Mouse (Mus musculus) midbrain, embryonic 16.5 days (tissue): ENCODE measurements around the gene Gm10563. TPM values are rescaled to one million over a fixed set of nuclear protein-coding genes. Genes with fewer than 3 reads are reported as not detected.

Experiments
- ATAC-seq: fragments of 200-750 bp; cut with Nextera tagmentation; 2 replicates; pipeline ENCODE4 v1.8.0; 2017; ENCODE audit warnings: moderate TSS enrichment
- H3K27ac ChIP-seq: fragments of 300-500 bp; sonication (generic); 2 replicates; pipeline ENCODE4 v1.5.1; 2014; ENCODE audit warnings: mild to moderate bottlenecking, low read length, mixed read lengths
- H3K27me3 ChIP-seq: fragments of 300-500 bp; sonication (generic); 2 replicates; pipeline ENCODE4 v1.6.1; 2014; ENCODE audit warnings: low read depth, low read length, mixed read lengths; ENCODE audit not compliant: control insufficient read depth, insufficient read depth
- H3K36me3 ChIP-seq: fragments of 300-500 bp; sonication (generic); 2 replicates; pipeline ENCODE4 v1.6.1; 2014; ENCODE audit warnings: mild to moderate bottlenecking, low read length, moderate library complexity, mixed read lengths; ENCODE audit not compliant: control insufficient read depth, insufficient read depth
- H3K4me1 ChIP-seq: fragments of 300-500 bp; sonication (generic); 2 replicates; pipeline ENCODE4 v1.6.1; 2014; ENCODE audit warnings: mild to moderate bottlenecking, low read length, mixed read lengths; ENCODE audit not compliant: control insufficient read depth, insufficient read depth
- H3K4me2 ChIP-seq: fragments of 300-500 bp; sonication (generic); 2 replicates; pipeline ENCODE4 v1.6.1; 2014; ENCODE audit warnings: mild to moderate bottlenecking, low read length, mixed read lengths
- H3K4me3 ChIP-seq: fragments of 300-500 bp; sonication (generic); 2 replicates; pipeline ENCODE4 v1.5.1; 2014; ENCODE audit warnings: low read depth, mild to moderate bottlenecking, low read length, moderate library complexity, mixed read lengths
- H3K9ac ChIP-seq: fragments of 300-500 bp; sonication (generic); 2 replicates; pipeline ENCODE4 v1.6.1; 2014; ENCODE audit warnings: low read depth, low read length, mixed read lengths
- H3K9me3 ChIP-seq: fragments of 300-500 bp; sonication (generic); replicated peaks from 2 replicates; pipeline ENCODE4 v1.6.1; 2014; ENCODE audit warnings: mild to moderate bottlenecking, low read length, mixed read lengths; ENCODE audit not compliant: control insufficient read depth, poor library complexity, severe bottlenecking
- WGBS: fragments of 180-500 bp; shearing (Covaris S2); extraction: QIAGEN DNeasy Blood & Tissue Kit; methylation state at CpG from one replicate; pipeline ENCODE4 v1.1.7; 2014; 5-methylcytosine and 5-hydroxymethylcytosine counted together
- polyA plus RNA-seq: library from polyadenylated mRNA; unstranded; fragments of >200 nt; fragmentation: Nextera tagmentation; extraction: Ambion mirVana; gene quantifications from 2 replicates; pipeline ENCODE4 v1.2.1, GENCODE M21; 2015

The Gm10563 gene
- polyA plus RNA-seq, 1 experiment from 2014 or later: not detected

GRCm38 (mm10) chr4:155654456-155655298, 9.5 kb upstream of the Gm10563 start:
- Histone ChIP-seq H3K4me1 (peaks cover 22% of the 10 kb centered on the region; the same call in 1 of the 2 replicates), H3K27ac (no peak overlapping the region), H3K36me3 (peaks cover 37% of the 10 kb centered on the region), H3K27me3 (peaks cover 54% of the 10 kb centered on the region), H3K9ac (peak overlapping the region; percentile 39; the same call in 1 of the 2 replicates), H3K4me2 (peak overlapping the region; percentile 30), H3K4me3 (peak overlapping the region; percentile 23), H3K9me3 (no peaks in the 10 kb centered on the region)
- ATAC-seq: no peak; the same call in 1 of the 2 replicates
- 4% methylated on average over 52 of the region's 52 CpGs for WGBS

GRCm38 (mm10) chr4:155654183-155654455, 8.9 kb upstream of the Gm10563 start:
- Histone ChIP-seq H3K9ac (no peak overlapping the region), H3K36me3 (peaks cover 38% of the 10 kb centered on the region), H3K9me3 (no peaks in the 10 kb centered on the region), H3K27ac (no peak overlapping the region), H3K27me3 (peaks cover 54% of the 10 kb centered on the region), H3K4me1 (peaks cover 22% of the 10 kb centered on the region; the same call in 1 of the 2 replicates), H3K4me2 (peak overlapping the region; percentile 30), H3K4me3 (no peak overlapping the region)
- 3% methylated on average over 6 of the region's 6 CpGs for WGBS
- no peak for ATAC-seq

GRCm38 (mm10) chr4:155653451-155654182, 8.4 kb upstream of the Gm10563 start:
- peak overlapping the region; percentile 63 for H3K9ac ChIP-seq
- 2% methylated on average over 31 of the region's 31 CpGs for WGBS

GRCm38 (mm10) chr4:155653086-155653450, 7.9 kb upstream of the Gm10563 start, which contains the start of gene Mmp23:
TSS of gene Mmp23 (minus strand) at chr4:155653384.
- Histone ChIP-seq H3K4me1 (peaks cover 22% of the 10 kb centered on the region; the same call in 1 of the 2 replicates), H3K27me3 (peaks cover 54% of the 10 kb centered on the region), H3K9ac (peak within 1 kb of the TSS; percentile 63), H3K27ac (no peak within 1 kb of the TSS), H3K9me3 (no peaks in the 10 kb centered on the region), H3K4me2 (peak within 1 kb of the TSS; percentile 64), H3K36me3 (peaks cover 40% of the 10 kb centered on the region), H3K4me3 (peak within 1 kb of the TSS; percentile 30)
- under 1% methylated on average over 33 of the region's 33 CpGs for WGBS
- peak; percentile 42 for ATAC-seq

More at GRCm38 (mm10) chr4:155653451-155654182, 8.4 kb upstream of the Gm10563 start:
- H3K4me1 ChIP-seq: peaks cover 22% of the 10 kb centered on the region; the same call in 1 of the 2 replicates
- peak overlapping the region; percentile 64 for H3K4me2 ChIP-seq
- no peak for ATAC-seq
- H3K27ac ChIP-seq: no peak overlapping the region
- peak overlapping the region; percentile 30 for H3K4me3 ChIP-seq
- H3K9me3 ChIP-seq: no peaks in the 10 kb centered on the region
- H3K27me3 ChIP-seq: peaks cover 54% of the 10 kb centered on the region
- H3K36me3 ChIP-seq: peaks cover 38% of the 10 kb centered on the region

- WGBS: 17% methylated on average over 36 of the region's 36 CpGs
- ATAC-seq: peak; percentile 7; the same call in 1 of the 2 replicates
- Histone ChIP-seq H3K4me1 (peaks cover 22% of the 10 kb centered on the region; the same call in 1 of the 2 replicates), H3K9ac (peak overlapping the region; percentile 63), H3K36me3 (peaks cover 43% of the 10 kb centered on the region), H3K4me2 (peak overlapping the region; percentile 64), H3K27ac (no peak overlapping the region), H3K4me3 (peak overlapping the region; percentile 30), H3K27me3 (peaks cover 54% of the 10 kb centered on the region), H3K9me3 (no peaks in the 10 kb centered on the region)
These were observed 7.3 kb upstream of the Gm10563 start for GRCm38 (mm10) chr4:155652283-155653085.

GRCm38 (mm10) chr4:155651553-155652269, 6.5 kb upstream of the Gm10563 start:
- Histone ChIP-seq H3K4me2 (no peak overlapping the region), H3K9me3 (no peaks in the 10 kb centered on the region), H3K36me3 (peaks cover 42% of the 10 kb centered on the region), H3K4me1 (peaks cover 22% of the 10 kb centered on the region; the same call in 1 of the 2 replicates), H3K27ac (no peak overlapping the region), H3K27me3 (peaks cover 53% of the 10 kb centered on the region), H3K4me3 (no peak overlapping the region), H3K9ac (no peak overlapping the region)
- 74% methylated on average over 15 of the region's 15 CpGs for WGBS
- ATAC-seq: no peak

GRCm38 (mm10) chr4:155649355-155649754, 4.1 kb upstream of the Gm10563 start:
- Histone ChIP-seq H3K27ac (no peak overlapping the region), H3K4me3 (no peak overlapping the region), H3K9me3 (no peaks in the 10 kb centered on the region), H3K27me3 (peaks cover 30% of the 10 kb centered on the region), H3K4me2 (no peak overlapping the region), H3K36me3 (peaks cover 34% of the 10 kb centered on the region), H3K4me1 (peaks cover 14% of the 10 kb centered on the region; the same call in 1 of the 2 replicates), H3K9ac (no peak overlapping the region)
- ATAC-seq: no peak
- WGBS: 96% methylated on average over 11 of the region's 11 CpGs

GRCm38 (mm10) chr4:155645721-155646120, 513 bp upstream of the Gm10563 start:
- Histone ChIP-seq H3K27me3 (peaks cover 2% of the 10 kb centered on the region; the same call in 1 of the 2 replicates), H3K4me3 (no peak overlapping the region), H3K4me2 (no peak overlapping the region), H3K9me3 (no peaks in the 10 kb centered on the region), H3K4me1 (no peaks in the 10 kb centered on the region), H3K9ac (no peak overlapping the region), H3K36me3 (peaks cover 47% of the 10 kb centered on the region), H3K27ac (no peak overlapping the region)
- ATAC-seq: no peak
- 97% methylated on average over 5 of the region's 5 CpGs for WGBS
